Mouse (Mus musculus) midbrain, embryonic 12.5 days (tissue): ENCODE data around the gene Gm49601. TPM values are rescaled to one million over a fixed set of nuclear protein-coding genes. Genes with fewer than 3 reads are reported as not detected.
A peak's percentile ranks its signal among the peaks of the same experiment; 100 is the strongest.

Source experiments
- ATAC-seq: fragments of 200-750 bp; cut with Nextera tagmentation; 2 replicates; pipeline ENCODE4 v1.8.0; 2017; ENCODE audit warnings: low read depth, moderate TSS enrichment, moderate library complexity; ENCODE audit not compliant: low FRiP score
- H3K27ac ChIP-seq: fragments of 300-500 bp; sonication (generic); replicated peaks from 2 replicates; pipeline ENCODE4 v1.5.1; 2016; ENCODE audit warnings: mild to moderate bottlenecking
- H3K27me3 ChIP-seq: fragments of 300-500 bp; sonication (generic); 2 replicates; pipeline ENCODE4 v1.6.1; 2016; ENCODE audit warnings: mild to moderate bottlenecking
- H3K36me3 ChIP-seq: fragments of 300-500 bp; sonication (generic); 2 replicates; pipeline ENCODE4 v1.6.1; 2016
- H3K4me1 ChIP-seq: fragments of 300-500 bp; sonication (generic); 2 replicates; pipeline ENCODE4 v1.6.1; 2016
- H3K4me2 ChIP-seq: fragments of 300-500 bp; sonication (generic); replicated peaks from 2 replicates; pipeline ENCODE4 v1.6.1; 2016; ENCODE audit warnings: mild to moderate bottlenecking, moderate library complexity
- H3K4me3 ChIP-seq: fragments of 300-500 bp; sonication (generic); 2 replicates; pipeline ENCODE4 v1.5.1; 2016; ENCODE audit warnings: mild to moderate bottlenecking
- H3K9ac ChIP-seq: fragments of 300-500 bp; sonication (generic); replicated peaks from 2 replicates; pipeline ENCODE4 v1.6.1; 2016; ENCODE audit warnings: mild to moderate bottlenecking, moderate library complexity
- H3K9me3 ChIP-seq: fragments of 300-500 bp; sonication (generic); 2 replicates; pipeline ENCODE4 v1.6.1; 2016; ENCODE audit warnings: mild to moderate bottlenecking
- WGBS: fragments of 180-500 bp; shearing (Covaris S2); methylation state at CpG from one replicate; pipeline ENCODE4 v1.1.7; 2016; 5-methylcytosine and 5-hydroxymethylcytosine counted together
- polyA plus RNA-seq: library from polyadenylated mRNA; unstranded; fragments of >200 nt; fragmentation: Nextera tagmentation; extraction: Ambion mirVana; gene quantifications from 2 replicates; pipeline ENCODE4 v1.2.1, GENCODE M21; 2016

Gene Gm49601
- polyA plus RNA-seq = 10.9 and 13.5 TPM in 2 replicates

DNA sequence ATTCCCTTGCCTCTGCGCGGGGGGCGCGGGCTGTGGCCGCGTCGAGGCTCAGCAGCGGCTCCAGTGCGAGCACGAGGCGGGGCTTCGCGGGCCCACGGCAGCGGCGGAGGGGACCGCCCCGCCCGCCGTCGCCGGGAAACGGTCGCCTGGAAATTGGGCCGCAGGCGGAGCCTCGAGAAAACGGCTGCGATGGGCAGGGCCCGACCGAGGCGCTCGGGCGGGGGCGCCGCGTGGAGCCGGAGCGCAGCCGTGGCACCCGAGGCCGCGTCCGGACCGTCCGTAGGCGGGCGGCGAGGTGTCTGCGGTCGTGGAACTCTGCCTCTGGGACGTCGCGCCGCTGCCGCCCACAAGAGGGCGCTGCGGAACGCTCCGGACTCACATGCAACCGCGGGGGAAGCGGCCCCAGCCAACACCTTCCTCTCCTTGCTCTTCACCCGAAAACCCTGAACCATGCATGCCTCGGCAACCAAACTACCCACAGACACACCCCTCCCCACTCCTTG lies at the start of gene Gm49601:
Gm49601 (minus strand) TSS at position 52 of the 503 bp plus-strand sequence.
- Histone ChIP-seq H3K36me3 (peaks cover 30% of the 10 kb centered on the region), H3K9ac (peak within 1 kb of the TSS; percentile 49), H3K27ac (no peak within 1 kb of the TSS), H3K4me2 (peak within 1 kb of the TSS; percentile 84), H3K4me1 (peaks cover 49% of the 10 kb centered on the region), H3K9me3 (no peaks in the 10 kb centered on the region), H3K4me3 (peak within 1 kb of the TSS; percentile 87), H3K27me3 (peaks cover 86% of the 10 kb centered on the region)
- under 1% methylated on average over 65 of the region's 65 CpGs for WGBS
- ATAC-seq = peak; percentile 32

DNA sequence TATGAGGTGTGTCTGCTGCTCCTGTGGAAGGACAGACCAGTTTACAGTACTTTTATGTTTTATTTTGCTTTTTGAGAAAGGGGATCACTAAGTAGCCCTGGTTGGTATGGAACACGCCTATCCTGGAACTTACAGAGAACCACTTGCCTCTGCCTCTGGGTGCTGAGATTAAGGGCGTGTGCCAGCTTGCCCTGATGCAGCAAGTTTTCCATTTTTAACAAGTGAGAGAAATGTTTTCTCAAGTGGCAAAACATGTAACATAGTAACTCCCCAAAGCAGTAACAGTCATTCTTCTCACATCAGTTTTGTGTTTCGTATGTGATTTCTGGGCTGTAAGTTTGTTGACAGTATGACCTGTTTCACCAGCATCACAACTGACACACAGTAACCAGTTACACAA lies 46.8 kb upstream of the Gm49601 start:
- Histone ChIP-seq H3K27ac (no peak overlapping the region), H3K4me2 (no peak overlapping the region)
- WGBS = 90% methylated on average over 3 of the region's 3 CpGs

DNA sequence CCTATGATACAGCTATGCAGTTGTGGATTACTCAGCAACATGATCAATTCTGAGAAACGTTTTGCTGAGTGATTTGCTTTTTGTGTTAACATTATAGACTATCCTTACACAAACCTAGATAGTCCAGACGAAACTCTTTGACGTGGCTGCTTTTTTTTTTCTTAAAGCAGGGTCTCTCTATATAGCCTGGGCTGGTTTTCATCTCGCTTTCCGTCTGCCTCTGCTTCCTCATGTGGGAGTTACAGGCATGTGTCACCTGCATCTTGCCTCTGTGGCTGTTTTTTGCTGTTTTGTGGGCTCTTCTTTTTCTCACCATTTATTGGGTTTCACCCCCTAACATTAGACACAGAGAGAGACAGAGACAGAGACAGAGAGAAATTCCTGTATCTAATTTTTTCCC lies 45.8 kb upstream of the Gm49601 start:
- WGBS = 76% methylated on average over 5 of the region's 5 CpGs
- Histone ChIP-seq H3K27me3 (no peaks in the 10 kb centered on the region), H3K9ac (no peak overlapping the region), H3K36me3 (no peaks in the 10 kb centered on the region), H3K4me1 (no peaks in the 10 kb centered on the region), H3K4me2 (no peak overlapping the region), H3K27ac (no peak overlapping the region), H3K4me3 (no peak overlapping the region), H3K9me3 (no peaks in the 10 kb centered on the region)
- no peak for ATAC-seq

More for the DNA sequence above, 46.8 kb upstream of the Gm49601 start:
- Histone ChIP-seq H3K9ac (no peak overlapping the region), H3K4me1 (no peaks in the 10 kb centered on the region), H3K36me3 (no peaks in the 10 kb centered on the region), H3K9me3 (no peaks in the 10 kb centered on the region), H3K4me3 (no peak overlapping the region), H3K27me3 (no peaks in the 10 kb centered on the region)
- ATAC-seq = no peak

DNA sequence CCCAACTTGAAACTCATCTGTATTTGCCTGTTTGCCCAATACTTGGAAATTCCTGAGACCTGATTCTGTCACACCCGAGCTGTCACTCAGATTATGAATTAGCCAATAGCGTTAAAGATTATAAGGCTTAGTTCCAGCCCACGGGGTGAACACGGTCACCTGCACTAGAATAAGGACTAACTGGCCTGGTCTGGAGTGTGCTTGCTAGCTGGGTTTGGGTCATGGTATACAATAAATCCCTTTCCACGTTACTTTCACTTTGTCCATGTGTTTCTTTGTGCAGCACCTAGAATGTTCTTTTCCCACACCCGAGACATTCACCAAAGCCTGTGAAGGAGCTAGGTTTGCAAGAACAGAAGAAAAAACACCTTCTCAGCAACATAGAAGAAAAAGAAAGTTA lies 43.7 kb upstream of the Gm49601 start:
- no peak overlapping the region for H3K4me2 ChIP-seq
- H3K27me3 ChIP-seq = no peaks in the 10 kb centered on the region
- H3K9ac ChIP-seq = no peak overlapping the region
- no peaks in the 10 kb centered on the region for H3K36me3 ChIP-seq
- H3K27ac ChIP-seq = no peak overlapping the region
- WGBS = 72% methylated on average over 6 of the region's 6 CpGs
- no peaks in the 10 kb centered on the region for H3K9me3 ChIP-seq
- no peak for ATAC-seq
- H3K4me3 ChIP-seq = no peak overlapping the region
- no peaks in the 10 kb centered on the region for H3K4me1 ChIP-seq

DNA sequence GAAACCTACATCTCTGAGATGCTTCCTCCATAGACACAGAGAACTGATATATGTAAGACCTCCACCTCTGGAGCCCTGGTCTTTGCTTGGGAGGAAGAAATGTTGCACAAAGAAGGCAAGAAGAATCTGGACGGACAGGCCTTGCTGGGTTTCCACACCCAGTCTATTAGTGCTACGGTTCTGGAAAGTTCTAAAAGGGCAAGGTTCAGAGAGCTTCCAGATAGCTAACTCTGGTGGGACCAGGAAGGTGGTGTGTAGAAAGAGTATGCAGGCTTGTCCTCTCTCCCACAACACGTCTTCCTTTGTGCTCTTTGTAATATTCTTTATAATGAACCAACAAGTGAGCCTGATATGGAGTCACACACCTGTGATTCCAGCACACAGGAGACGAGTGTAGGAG lies 32.4 kb upstream of the Gm49601 start:
- 91% methylated on average over 4 of the region's 4 CpGs for WGBS
- H3K27ac ChIP-seq = no peak overlapping the region
- no peak overlapping the region for H3K9ac ChIP-seq
- no peaks in the 10 kb centered on the region; the same call in 1 of the 2 replicates for H3K27me3 ChIP-seq
- no peak overlapping the region for H3K4me3 ChIP-seq
- ATAC-seq = no peak
- no peaks in the 10 kb centered on the region for H3K9me3 ChIP-seq
- no peaks in the 10 kb centered on the region for H3K4me1 ChIP-seq
- no peak overlapping the region for H3K4me2 ChIP-seq
- H3K36me3 ChIP-seq = no peaks in the 10 kb centered on the region

DNA sequence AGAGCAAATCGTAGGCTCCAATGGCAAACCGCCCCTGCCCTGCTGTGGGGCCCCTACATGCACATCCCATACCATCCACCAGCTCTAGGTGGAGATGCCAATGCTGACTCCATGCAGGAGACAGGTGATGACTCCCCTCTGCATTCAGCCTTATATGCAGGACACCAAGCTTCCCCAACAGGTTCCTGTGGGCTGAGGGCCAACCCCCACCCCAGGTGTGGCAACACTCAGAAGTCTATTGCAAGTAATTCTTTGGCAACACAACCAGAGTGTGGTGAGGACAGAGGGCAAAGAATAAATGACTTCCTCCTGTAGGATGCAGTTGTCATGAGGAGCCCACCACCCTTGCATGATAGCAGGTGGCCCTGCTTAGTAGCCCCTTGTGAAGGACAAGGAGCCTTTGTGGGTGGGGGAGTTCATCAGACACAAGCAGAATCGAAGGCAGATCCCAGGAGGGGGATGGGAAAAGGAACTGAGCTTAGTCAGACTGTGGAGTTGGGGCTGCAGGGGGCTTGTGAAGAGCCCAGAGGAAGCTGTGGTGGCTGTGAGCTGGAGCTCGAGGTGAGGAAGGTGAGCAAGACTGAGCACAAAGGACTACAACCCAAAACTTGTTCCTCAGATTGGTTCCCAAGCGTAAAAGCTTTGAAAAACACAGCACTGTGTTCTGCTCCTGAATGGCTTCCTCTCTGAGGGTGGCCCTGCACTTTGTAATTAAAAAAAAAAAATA lies 29.3 kb upstream of the Gm49601 start:
- no peak overlapping the region for H3K4me3 ChIP-seq
- no peaks in the 10 kb centered on the region; the same call in 1 of the 2 replicates for H3K27me3 ChIP-seq
- no peak for ATAC-seq

DNA sequence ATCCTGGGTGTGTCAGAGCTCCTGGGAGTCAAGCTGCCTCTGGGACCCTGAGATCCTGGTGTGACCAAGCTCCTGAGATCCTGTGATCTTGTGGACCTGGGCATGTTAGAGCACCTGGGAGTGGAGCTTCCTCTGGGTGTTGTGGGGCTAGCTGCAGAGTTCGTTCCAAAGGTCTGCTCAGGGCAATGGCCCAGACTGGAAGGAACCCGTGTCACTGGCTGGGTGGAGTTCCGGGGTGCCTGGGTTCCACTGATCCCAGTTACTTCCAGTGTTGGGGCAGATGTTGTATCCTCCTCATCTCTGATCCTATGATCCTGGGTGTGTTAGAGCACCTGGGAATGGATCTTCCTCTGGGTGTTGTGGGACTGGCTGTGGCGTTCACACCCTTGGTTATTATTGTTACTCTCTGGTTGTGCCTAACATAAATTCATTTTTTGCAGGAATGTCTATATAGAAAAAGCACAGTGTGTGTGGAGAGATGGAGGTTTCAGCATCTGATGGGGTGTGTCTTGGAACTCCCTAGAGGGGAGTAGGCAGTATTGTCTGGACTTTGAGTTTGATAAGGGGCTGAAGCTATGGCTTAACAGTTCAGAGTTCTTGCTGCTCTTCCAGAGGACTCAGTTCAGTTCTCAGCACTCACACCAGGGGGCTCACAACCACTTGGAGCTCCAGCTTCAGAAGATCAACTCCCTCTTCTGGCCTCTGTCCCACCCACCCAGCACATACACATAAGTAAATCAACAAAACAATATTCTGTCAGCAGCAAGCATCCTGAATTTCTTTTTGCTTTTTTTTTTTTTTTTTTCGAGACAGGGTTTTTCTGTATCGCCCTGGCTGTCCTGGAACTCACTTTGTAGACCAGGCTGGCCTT lies 27.3 kb upstream of the Gm49601 start:
- H3K4me2 ChIP-seq = no peak overlapping the region
- no peaks in the 10 kb centered on the region; the same call in 1 of the 2 replicates for H3K27me3 ChIP-seq
- H3K4me1 ChIP-seq = no peaks in the 10 kb centered on the region
- WGBS = 92% methylated on average over 6 of the region's 6 CpGs
- H3K36me3 ChIP-seq = no peaks in the 10 kb centered on the region
- no peak overlapping the region for H3K9ac ChIP-seq
- no peak for ATAC-seq
- H3K9me3 ChIP-seq = no peaks in the 10 kb centered on the region
- H3K4me3 ChIP-seq = no peak overlapping the region
- no peak overlapping the region for H3K27ac ChIP-seq

More for the DNA sequence above, 29.3 kb upstream of the Gm49601 start:
- 65% methylated on average over 5 of the region's 5 CpGs for WGBS
- Histone ChIP-seq H3K4me1 (no peaks in the 10 kb centered on the region), H3K9me3 (no peaks in the 10 kb centered on the region), H3K9ac (no peak overlapping the region), H3K4me2 (no peak overlapping the region), H3K27ac (no peak overlapping the region), H3K36me3 (no peaks in the 10 kb centered on the region)

DNA sequence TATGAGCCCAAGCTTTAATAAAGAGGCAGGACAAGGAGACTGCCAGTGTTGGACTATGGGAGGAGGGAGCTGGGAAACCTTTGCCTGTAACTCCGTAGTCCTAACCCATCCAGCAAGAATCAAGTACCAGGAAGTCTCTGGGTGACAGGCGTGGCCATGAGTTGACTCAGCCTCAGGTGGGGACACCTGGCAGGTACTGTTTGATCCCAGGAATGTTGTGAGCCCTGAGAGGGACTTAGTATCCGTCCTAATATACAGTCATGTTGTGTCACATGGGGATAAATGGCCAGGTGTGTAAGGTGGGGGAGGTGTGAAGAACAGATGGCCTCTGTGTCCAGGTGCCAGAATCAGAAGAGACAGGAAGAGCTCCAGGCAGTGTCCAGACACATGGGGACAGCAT lies 22.9 kb upstream of the Gm49601 start:
- no peaks in the 10 kb centered on the region for H3K4me1 ChIP-seq
- no peaks in the 10 kb centered on the region for H3K36me3 ChIP-seq
- H3K9ac ChIP-seq = no peak overlapping the region
- no peak overlapping the region for H3K27ac ChIP-seq
- no peak for ATAC-seq
- no peak overlapping the region for H3K4me3 ChIP-seq
- no peak overlapping the region for H3K4me2 ChIP-seq
- no peaks in the 10 kb centered on the region for H3K9me3 ChIP-seq
- 63% methylated on average over 3 of the region's 3 CpGs for WGBS
- no peaks in the 10 kb centered on the region for H3K27me3 ChIP-seq

DNA sequence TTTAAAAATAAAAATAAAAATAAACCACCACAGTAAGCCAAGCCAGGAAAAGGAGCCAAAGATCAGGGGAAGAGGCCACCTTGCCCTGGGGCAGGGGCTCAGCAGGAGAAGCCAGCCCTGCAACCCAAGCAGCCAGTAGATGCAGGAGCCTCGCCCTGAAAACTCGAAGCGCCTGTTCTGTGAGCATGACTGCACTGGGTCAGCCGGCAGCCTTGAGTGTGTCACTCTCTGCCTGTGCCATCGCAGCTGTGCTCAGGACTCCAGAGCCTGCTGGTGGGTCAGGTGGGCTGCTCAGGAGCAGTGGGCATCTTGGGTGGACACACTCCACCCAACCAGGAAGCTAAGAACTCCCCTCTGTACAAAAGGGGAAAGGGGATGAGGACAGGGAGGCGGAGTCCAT lies 19.1 kb upstream of the Gm49601 start:
- Histone ChIP-seq H3K9ac (no peak overlapping the region), H3K4me1 (no peaks in the 10 kb centered on the region), H3K27me3 (no peaks in the 10 kb centered on the region), H3K36me3 (no peaks in the 10 kb centered on the region), H3K9me3 (no peaks in the 10 kb centered on the region), H3K27ac (no peak overlapping the region), H3K4me2 (no peak overlapping the region), H3K4me3 (no peak overlapping the region)
- no peak for ATAC-seq
- WGBS = 79% methylated on average over 6 of the region's 6 CpGs

DNA sequence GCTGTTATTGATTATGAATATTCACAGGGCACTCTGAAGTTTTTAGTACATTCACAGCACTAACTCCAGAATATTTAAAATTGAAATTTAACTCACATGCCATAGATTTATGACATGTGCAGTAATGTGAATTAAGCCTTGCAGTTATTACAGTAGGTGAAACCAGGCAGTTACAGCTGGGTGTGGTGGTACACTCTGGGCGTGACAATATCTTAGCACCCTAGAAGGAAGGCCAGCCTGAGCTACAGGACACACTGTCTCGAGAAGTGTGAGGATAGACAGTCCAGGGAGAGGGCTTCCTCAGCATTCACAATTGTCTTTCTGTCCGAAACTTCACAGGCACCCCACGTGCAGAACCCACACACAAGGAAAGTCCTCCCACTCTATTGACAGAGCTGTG lies 18.3 kb upstream of the Gm49601 start:
- H3K36me3 ChIP-seq = no peaks in the 10 kb centered on the region
- H3K27ac ChIP-seq = no peak overlapping the region
- WGBS = 77% methylated on average over 4 of the region's 4 CpGs
- no peak overlapping the region for H3K4me2 ChIP-seq
- no peaks in the 10 kb centered on the region for H3K4me1 ChIP-seq
- no peaks in the 10 kb centered on the region for H3K27me3 ChIP-seq
- no peak overlapping the region for H3K4me3 ChIP-seq
- H3K9me3 ChIP-seq = no peaks in the 10 kb centered on the region
- H3K9ac ChIP-seq = no peak overlapping the region
- no peak for ATAC-seq

DNA sequence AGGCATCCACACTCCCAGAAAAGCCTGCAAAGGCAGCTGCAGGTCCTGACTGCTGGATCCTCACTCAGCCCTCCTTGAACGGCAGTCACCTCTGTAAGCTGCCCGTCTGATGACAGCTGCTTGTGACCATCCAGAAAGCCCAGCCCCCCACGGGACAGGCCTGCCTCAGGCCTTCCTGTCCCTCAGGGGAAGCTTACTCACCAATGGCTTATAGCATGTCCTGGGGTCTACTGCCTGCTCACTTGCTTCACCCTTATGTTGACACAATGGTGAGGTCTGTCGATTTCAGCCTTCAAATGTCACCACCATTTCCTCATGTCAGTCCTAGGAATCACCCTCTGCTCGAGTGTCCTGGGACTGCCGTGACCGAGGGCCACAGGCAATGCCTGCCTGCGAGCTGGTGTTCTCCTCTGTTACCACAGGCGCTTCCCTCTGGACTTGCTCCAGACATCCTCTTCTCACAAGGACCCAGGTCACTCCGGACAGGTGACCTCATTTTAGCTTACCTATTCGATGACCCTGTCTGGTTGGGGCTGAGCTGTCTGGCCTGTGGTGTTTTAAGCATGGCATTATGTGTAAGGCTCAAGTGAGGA lies 17.3 kb upstream of the Gm49601 start:
- ATAC-seq = no peak
- Histone ChIP-seq H3K4me2 (no peak overlapping the region), H3K36me3 (no peaks in the 10 kb centered on the region), H3K27me3 (no peaks in the 10 kb centered on the region), H3K4me1 (no peaks in the 10 kb centered on the region), H3K4me3 (no peak overlapping the region), H3K9me3 (no peaks in the 10 kb centered on the region), H3K27ac (no peak overlapping the region), H3K9ac (no peak overlapping the region)
- 81% methylated on average over 11 of the region's 11 CpGs for WGBS

DNA sequence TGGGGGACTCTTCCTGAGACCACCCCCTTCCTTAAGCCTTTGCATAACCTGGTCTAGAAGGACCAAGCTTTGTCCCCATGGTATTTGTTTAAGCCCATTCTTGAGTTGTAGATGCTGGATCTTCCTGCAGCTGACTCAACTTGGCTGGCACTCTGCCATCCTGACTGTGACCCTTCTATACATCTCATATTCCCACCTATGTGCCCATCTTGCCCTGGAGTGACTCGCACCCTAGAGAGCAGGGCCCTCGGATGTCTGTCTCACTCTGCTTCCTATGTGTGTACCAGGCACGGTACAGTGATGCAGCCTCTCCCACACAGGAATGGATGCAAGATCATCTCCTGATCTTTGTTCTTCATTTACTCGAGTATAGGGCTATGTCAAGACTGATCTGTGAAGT lies 16.7 kb upstream of the Gm49601 start:
- no peak overlapping the region for H3K9ac ChIP-seq
- 80% methylated on average over 4 of the region's 4 CpGs for WGBS
- no peak overlapping the region for H3K4me3 ChIP-seq

More for the DNA sequence above, 16.7 kb upstream of the Gm49601 start:
- Histone ChIP-seq H3K27ac (no peak overlapping the region), H3K9me3 (no peaks in the 10 kb centered on the region), H3K36me3 (no peaks in the 10 kb centered on the region), H3K4me2 (no peak overlapping the region), H3K4me1 (no peaks in the 10 kb centered on the region), H3K27me3 (no peaks in the 10 kb centered on the region)
- ATAC-seq = no peak
